Mouse (Mus musculus): Measurements from ENCODE around the gene Acot11. TPM values are rescaled to one million over a fixed set of nuclear protein-coding genes. Genes with fewer than 3 reads are reported as not detected.
A peak's percentile ranks its signal among the peaks of the same experiment; 100 is the strongest.
"Not testable (repeated sequence)": the region's sequence is repeated elsewhere in the genome, so short reads cannot be mapped to it uniquely, and the experiment has no call there.

The Acot11 gene
- total and polyA plus RNA-seq, 3 experiments = 21.2 to 84.2 (median 46.7) TPM

- DNase-seq = no peak
These were observed 6.4 kb upstream of the Acot11 start for GRCm38 (mm10) chr4:106811162-106811561.

GRCm38 (mm10) chr4:106810039-106810438 is 5.2 kb upstream of the Acot11 start:
- no peak for DNase-seq

GRCm38 (mm10) chr4:106807287-106807686 is 2.5 kb upstream of the Acot11 start:
- DNase-seq = no peak

GRCm38 (mm10) chr4:106805890-106806289 is 1.1 kb upstream of the Acot11 start:
- no peak for DNase-seq

- DNase-seq = no peak
These were observed 443 bp downstream of the Acot11 start for GRCm38 (mm10) chr4:106804201-106804909.

GRCm38 (mm10) chr4:106803781-106804180 is 1.0 kb downstream of the Acot11 start:
- DNase-seq = no peak

GRCm38 (mm10) chr4:106799772-106800336 is 4.9 kb downstream of the Acot11 start:
- peak; percentile 82 for DNase-seq

GRCm38 (mm10) chr4:106798908-106799546 is 5.8 kb downstream of the Acot11 start:
- peak; percentile 31 for DNase-seq

GRCm38 (mm10) chr4:106795289-106795688 is 9.5 kb downstream of the Acot11 start:
- DNase-seq = no peak

- no peak for DNase-seq
These were observed 10.6 kb downstream of the Acot11 start for GRCm38 (mm10) chr4:106794247-106794646.

- DNase-seq = not testable (repeated sequence)
These were observed 11.0 kb downstream of the Acot11 start for GRCm38 (mm10) chr4:106793826-106794225.

- DNase-seq = no peak
These were observed 12.5 kb downstream of the Acot11 start for GRCm38 (mm10) chr4:106792276-106792675.

GRCm38 (mm10) chr4:106790938-106791337 is 13.9 kb downstream of the Acot11 start:
- DNase-seq = no peak

- not testable (repeated sequence) for DNase-seq
These were observed 14.6 kb downstream of the Acot11 start for GRCm38 (mm10) chr4:106790218-106790617.

- DNase-seq = no peak
These were observed 15.1 kb downstream of the Acot11 start for GRCm38 (mm10) chr4:106789705-106790104.

- no peak for DNase-seq
These were observed 16.2 kb downstream of the Acot11 start for GRCm38 (mm10) chr4:106788627-106789026.

GRCm38 (mm10) chr4:106787830-106788229 is 17.0 kb downstream of the Acot11 start:
- peak; percentile 46 for DNase-seq

- no peak for DNase-seq
These were observed 18.9 kb downstream of the Acot11 start for GRCm38 (mm10) chr4:106785753-106786540.

GRCm38 (mm10) chr4:106785345-106785744 is 19.5 kb downstream of the Acot11 start:
- no peak for DNase-seq

- DNase-seq = no peak
These were observed 20.0 kb downstream of the Acot11 start for GRCm38 (mm10) chr4:106784806-106785205.

- DNase-seq = no peak
These were observed 21.7 kb downstream of the Acot11 start for GRCm38 (mm10) chr4:106783137-106783536.

- DNase-seq = no peak
These were observed 24.8 kb downstream of the Acot11 start for GRCm38 (mm10) chr4:106780045-106780444.

Data from adrenal gland, adult 2 months (tissue).